Mouse (Mus musculus): ENCODE measurements at regions not wholly inside any gene's neighbourhood (a gene's known extent, or its start where the extent isn't known, plus 50 kb on each side); places are given as distances from the start of the nearest gene placed in this dataset.
A peak's percentile ranks its signal among the peaks of the same experiment; 100 is the strongest.

- no peak for DNase-seq (ENCODE audit: low spot score in 2 of 2)
Observed at GRCm38 (mm10) chr8:46898697-46899445, 87.8 kb upstream of the Enpp6 start.

GRCm38 (mm10) chr8:46900826-46901225 is 85.9 kb upstream of the Enpp6 start:
- no peak for DNase-seq (ENCODE audit: low spot score in 2 of 2)

DNA sequence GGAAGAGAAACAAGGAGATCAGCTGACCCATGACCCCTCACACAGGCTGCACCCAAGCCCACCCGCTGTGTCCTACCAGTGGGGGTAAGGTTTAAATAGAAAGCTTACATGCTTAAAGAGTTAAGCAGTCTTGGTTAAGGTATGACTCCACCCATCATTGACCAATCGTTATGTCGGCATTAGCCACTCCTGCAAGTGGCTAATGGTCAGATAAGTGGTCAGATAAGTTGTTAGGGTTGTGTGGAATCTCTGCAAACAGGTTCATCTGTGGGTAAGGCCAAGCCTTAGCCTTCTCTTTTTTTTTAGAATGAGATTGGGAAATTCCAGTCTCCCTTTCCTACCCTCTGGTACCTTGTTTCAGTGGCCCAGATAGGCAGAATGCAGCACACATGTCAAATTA is 82.0 kb upstream of the Enpp6 start:
- no peak for DNase-seq (ENCODE audit: low spot score in 2 of 2)

DNA sequence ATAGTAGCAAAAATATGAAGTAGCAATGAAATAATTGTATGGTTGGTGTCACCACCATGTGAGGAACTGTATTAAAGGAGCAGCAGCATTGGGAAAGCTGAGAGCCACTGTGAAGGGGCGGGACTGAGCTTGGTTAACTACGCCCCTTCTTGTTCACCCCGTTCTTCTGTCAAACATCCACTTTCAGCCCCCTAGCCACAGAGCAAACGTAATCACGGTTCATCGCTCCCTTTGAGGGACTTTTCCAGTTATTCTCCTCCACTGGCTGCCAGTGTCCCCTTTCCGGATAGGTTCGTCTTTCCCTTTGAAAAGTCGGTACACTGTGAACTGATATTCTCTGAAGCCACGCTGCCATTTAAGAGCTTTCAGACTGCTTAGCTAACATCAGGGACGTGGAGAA is 79.3 kb upstream of the Enpp6 start:
- DNase-seq (ENCODE audit: low spot score in 2 of 2): no peak

DNA sequence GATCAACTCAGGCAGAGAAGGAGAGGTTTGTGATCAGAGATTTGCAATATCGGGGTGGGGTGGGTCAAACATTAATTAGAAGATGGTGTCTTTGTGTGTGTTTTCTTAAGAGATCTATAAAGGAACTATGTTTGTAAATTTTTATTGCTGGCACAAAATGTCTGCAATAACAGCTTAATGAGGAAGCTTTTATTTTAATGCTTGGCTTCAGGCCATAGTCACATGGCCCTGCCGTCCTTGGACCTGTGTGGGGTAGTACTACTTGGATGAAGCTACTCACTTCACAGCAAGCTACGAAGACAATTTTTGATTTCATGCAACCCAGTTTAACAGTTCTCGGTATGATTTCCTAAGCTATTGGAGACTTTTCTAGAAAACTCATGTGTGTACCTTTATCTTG is 78.5 kb upstream of the Enpp6 start:
- no peak for DNase-seq (ENCODE audit: low spot score in 2 of 2)

DNA sequence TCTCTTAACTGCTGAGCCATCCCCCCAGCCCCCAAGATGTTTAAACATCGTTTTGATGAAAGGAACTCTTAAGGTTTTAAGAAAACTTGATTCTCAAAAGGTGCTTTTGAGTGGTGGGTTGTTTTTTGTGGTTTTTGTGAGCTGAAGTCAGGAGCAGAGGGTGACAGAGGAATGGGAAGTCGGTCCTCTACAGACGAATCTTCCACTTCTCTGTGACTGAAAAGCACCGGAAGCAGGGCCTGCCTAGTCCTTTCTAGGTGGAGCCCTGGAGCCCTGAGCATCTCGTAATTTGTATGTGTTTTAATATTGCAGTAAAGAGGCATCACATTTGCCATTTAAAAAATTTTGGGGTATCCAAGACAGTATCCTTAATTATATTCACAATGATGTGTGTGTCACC is 72.7 kb upstream of the Enpp6 start:
- DNase-seq (ENCODE audit: low spot score in 2 of 2): no peak

DNA sequence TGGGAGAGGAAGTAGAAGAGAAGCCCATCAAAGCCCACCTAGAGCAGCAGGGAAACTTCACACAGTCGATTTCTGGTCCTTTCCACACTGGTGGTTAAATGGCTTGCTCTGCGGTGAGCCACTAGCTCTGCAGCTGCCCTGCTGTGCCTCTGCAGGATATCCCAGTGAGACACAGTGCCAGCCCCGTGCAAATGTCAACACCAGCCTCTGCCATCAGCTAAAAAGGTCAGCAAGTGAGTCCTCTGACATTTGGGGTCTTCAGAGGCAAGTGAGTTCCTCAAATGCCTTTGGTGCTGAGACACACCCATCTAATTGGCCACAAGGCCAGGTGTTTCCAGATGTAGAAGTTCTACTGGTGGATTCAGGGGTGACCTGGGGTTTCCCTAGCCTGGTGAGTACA is 66.6 kb upstream of the Enpp6 start:
- no peak for DNase-seq (ENCODE audit: low spot score in 2 of 2)

DNA sequence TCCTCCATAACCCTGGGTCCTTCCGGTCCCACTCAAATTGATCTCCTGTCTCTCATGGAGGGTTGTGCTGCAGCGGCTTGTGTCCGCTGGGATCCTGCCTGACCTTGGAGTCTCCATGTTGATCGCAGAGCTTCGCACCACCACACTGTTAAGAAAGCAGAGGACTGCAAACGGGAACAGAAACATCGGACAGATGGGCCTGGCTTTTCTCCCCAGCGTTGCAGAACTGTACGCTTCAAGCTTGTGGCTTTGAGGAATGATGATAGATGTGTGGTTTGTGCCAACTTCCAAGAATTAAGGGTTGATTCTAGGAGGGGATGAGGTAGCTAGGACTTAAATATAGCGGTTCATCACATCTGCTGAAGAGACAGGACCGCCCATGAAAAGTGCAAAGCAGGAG is 65.6 kb upstream of the Enpp6 start:
- DNase-seq (ENCODE audit: low spot score in 2 of 2): no peak

GRCm38 (mm10) chr8:46921585-46921984 is 65.1 kb upstream of the Enpp6 start:
- no peak for DNase-seq (ENCODE audit: low spot score in 2 of 2)

DNA sequence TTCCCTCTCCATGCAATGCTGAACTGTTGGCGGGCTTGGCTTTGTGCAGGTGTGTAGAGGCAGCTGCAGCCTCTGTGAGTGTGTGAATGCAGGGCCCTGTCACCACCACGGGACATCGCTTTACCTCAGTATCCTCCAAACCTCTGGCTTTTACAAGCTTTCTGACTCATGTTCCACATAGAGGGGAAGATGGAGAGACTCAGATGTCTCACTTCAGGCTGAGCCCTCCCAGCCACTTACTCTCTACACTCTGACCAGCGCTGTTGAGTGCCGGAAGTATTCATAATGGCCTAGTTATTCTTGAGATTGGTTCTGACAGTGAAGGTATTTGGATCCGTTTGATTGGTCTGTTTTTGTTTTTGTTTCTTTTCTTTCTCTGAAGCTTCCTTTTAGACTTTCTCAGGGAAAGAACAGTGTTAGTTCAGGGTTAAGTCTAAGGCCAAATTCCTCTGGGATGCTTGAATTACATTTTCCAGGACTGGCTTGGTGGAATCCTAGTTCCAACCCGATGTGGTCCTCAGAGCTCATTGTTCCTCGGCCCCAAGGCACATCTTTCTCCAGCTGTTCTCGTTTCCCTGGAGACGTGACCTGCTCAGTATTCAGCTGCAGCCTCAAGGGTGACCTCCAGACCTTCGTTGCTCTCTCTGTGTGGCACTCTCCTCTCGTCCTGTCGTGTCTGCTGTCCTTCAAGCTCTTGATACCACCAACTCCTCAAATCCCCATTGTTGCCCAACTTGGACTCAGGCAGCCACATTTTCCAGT is 61.7 kb upstream of the Enpp6 start:
- no peak for DNase-seq (ENCODE audit: low spot score in 2 of 2)

- DNase-seq (ENCODE audit: low spot score in 2 of 2): no peak
Observed at GRCm38 (mm10) chr8:46928718-46929117, 58.0 kb upstream of the Enpp6 start.

- no peak for DNase-seq (ENCODE audit: low spot score in 2 of 2)
Observed at GRCm38 (mm10) chr8:46929678-46930077, 57.0 kb upstream of the Enpp6 start.

DNA sequence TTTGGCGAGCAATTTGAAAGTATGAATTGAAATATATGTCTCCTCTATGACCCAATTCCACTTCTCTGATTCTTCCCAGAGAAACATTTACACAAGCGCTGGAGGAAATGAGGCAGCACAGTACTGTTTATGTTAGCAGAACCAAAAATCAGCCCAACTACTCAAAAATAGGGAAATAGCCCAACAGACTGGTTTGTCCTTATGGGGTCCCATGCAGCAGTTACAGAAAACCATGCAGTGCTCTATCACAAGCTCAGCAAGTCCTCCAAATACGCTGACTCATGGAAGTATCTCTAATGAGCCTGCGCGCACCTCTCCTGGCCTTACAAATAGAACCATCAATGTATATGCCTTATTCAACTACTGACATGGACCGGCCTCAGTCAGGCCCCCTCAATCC is 55.4 kb upstream of the Enpp6 start:
- DNase-seq (ENCODE audit: low spot score in 2 of 2): no peak

DNA sequence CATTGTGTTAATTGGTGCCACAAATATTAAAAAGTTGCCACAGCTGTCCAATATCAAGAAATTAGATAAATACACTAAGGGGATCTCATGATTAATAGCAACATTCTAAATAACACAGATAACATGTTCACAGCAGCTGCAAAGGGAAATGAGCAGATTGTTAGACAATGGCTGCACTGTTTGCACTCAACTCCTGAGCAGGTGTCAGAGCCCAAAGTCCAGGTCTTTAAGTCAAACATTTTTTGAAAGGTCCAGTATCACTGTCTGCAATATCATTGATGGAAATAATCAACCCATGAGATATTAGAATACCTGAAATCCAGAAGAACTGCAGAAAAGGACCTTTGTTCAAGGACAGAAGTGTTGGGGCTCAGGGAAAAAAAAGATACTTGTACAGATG is 53.4 kb upstream of the Enpp6 start:
- no peak for DNase-seq (ENCODE audit: low spot score in 2 of 2)

DNA sequence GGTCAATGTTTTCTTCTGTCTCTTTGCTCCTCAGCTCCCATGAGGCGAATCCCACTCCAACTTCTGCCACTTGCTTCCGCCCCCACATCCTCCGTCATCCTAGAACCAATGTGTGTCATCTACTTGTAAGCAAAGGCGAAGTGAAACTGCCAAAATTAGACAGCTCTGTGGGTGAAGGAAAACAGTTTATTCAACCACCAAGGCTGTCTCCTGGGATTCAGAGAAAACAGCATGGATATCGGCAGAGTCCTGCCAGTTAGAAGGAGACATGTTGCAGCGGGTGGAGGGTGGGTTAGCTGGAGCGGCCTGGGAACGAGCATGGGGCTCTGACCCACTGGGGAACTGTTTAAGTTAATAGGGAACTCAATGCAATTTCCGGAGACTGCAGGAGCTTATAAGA is 52.4 kb upstream of the Enpp6 start:
- DNase-seq (ENCODE audit: low spot score in 2 of 2): no peak

DNA sequence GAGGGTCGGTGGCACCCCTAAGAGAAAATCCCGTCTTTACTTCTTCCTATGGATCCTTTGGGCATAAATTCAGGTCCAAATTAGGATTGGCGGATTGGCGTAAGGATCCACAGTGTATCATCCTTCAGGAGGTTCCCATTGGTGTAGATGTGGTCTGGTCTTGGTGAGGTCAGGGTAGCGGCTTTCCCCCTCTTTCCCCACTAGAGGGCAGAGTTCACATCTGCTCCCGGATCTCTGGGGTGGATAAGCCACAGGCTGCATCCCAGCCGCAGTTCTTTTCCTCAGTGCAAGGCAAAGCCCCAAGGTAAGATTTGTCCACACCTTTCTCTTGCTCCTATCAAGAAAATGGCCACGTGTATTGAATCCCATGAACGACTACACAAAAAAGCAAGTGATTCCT is 51.8 kb upstream of the Enpp6 start:
- DNase-seq (ENCODE audit: low spot score in 2 of 2): peak; percentile 50 to 57

- DNase-seq (ENCODE audit: low spot score in 2 of 2): no peak
Observed at GRCm38 (mm10) chr8:46936039-46936438, 50.6 kb upstream of the Enpp6 start.

Measured in adrenal gland, adult 18-20 months (tissue).